Mouse (Mus musculus): ENCODE measurements around the gene Slc25a30.
"Not testable (repeated sequence)": the region's sequence is repeated elsewhere in the genome, so short reads cannot be mapped to it uniquely, and the experiment has no call there.

Gene Slc25a30

DNA sequence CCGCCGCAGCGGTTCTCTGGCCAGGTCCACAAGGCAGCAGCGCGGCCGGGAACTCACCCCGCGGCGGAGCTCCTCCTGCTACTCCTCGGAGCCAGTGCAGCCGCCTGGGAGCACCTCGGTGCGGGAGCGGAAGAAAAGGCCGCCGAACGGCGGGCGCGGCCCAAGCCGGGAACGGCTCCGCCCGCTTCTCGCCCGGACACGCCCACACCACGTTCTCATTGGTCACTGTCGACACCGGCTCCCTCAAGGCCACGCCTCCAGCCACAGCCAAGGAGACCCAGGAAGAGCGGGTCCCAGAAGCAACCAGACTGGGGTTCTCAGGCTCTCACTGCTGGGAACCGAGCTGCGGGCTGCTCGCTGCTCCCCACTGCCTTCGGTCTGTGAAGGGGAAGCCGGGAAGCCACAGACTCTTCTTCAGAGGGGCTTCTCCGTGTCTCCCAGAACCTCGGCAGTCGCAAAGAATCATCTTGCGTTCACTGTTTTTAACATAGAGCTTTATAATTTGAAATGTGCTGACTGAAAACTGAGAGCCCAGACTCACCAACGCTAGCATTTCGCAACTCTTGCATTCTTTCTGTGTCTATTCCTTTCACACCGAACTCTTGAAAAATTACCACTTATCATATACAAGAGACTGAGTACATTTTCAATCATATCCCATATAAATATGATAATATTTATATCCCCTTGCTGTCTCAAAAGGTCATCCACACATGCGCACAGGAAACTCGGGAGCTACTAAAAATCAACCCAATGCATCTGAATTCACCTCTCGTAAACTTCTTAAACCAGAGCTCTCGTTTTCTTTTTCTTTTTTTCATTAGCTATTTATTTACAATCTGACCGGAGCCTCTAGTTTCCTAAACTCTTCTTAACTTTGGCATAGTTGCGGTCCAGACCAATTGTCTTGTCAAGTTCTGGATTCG lies at the start of gene Slc25a30:
Gene Slc25a30, minus strand, starts transcription at position 170 of the 926 bp plus-strand sequence.
- DNase-seq (ENCODE audit: low read depth, low spot score) = peak; percentile 94

DNA sequence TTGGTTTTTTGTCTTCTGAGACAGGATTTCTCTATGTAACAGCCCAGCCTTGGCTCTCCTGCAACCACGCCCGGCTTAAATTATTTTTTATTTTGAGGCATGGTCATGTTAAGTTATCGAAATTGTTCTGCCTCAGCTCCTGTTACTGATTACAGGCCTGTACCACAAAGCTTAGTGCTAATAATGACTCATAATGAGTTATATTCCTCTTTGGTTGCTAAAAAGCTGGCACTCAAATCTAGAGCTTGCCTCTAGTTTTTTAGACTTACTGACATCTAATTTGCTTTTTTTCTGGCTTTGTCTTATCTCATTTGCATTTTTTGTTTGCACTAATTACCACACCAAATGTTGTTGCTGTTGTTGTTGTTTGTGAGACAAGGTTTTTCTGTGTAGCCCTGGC lies 49.7 kb upstream of the Slc25a30 start:
- no peak for DNase-seq (ENCODE audit: low read depth, low spot score)

GRCm38 (mm10) chr14:75834739-75835381 lies 48.0 kb upstream of the Slc25a30 start:
- peak; percentile 67 for DNase-seq (ENCODE audit: low read depth, low spot score)

DNA sequence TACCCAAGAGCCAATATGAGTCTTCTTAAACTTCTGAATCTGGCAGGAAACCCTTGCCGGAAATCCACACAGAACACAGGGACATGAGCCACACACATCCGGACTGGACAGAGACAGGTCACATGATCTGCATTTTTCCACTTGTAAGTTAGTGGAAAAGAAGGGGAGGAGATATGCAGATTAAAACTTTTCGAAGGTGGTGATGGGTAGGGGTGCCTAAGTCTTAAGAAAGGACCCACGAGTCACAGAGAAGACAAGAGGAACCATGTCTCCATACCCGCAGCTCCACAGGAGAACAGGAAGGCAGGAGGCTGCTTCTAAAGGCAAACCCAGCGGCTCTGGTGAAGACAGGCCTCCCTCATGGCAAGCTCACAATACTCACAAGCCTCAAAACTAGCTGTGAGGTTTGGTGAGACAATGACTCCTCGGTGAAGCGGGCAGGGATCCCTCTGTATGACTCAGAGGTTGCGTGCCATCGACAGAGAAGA lies 47.5 kb upstream of the Slc25a30 start:
- peak; percentile 91 for DNase-seq (ENCODE audit: low read depth, low spot score)

GRCm38 (mm10) chr14:75833546-75834250 lies 46.9 kb upstream of the Slc25a30 start:
- no peak for DNase-seq (ENCODE audit: low read depth, low spot score)

DNA sequence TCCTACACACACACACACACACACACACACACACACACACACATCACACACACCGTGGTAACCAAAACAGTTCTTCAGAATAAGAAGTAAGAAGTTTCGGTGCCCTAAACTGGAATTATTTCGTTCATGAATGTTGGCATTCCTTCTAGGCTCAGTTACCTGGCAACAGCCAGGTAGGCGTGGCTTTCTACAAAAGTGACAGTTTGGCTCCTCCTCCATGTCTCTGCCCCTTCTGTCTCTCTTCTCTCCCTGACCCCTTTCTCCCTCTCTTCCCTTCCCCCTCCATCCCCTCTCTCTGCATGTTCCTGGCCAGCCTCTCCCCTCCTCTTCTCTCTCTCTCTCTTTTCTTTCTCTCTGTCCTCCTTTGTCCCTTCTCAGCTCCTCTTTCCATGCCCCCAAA lies 46.1 kb upstream of the Slc25a30 start:
- no peak for DNase-seq (ENCODE audit: low read depth, low spot score)

GRCm38 (mm10) chr14:75832031-75832430 lies 45.2 kb upstream of the Slc25a30 start:
- no peak for DNase-seq (ENCODE audit: low read depth, low spot score)

DNA sequence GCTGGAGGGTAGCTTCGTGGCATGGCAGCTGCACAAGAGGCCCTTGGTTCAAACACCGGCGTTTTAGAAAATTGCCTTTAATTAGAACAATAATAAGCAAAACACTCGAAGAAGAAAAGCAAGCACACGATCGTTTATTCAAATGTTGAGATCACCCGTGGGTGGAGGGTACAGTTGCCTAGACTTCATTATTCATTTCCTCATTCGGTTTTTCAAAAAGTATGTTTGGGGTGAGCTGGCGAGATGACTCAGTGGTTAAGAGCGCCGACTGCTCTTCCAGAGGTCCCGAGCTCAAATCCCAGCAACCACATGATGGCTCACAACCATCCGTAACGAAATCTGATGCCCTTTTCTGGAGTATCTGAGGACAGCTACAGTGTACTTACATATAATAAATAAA lies 43.0 kb upstream of the Slc25a30 start:
- DNase-seq (ENCODE audit: low read depth, low spot score) = not testable (repeated sequence)

GRCm38 (mm10) chr14:75828866-75829806 lies 42.3 kb upstream of the Slc25a30 start:
- DNase-seq (ENCODE audit: low read depth, low spot score) = peak; percentile 94

DNA sequence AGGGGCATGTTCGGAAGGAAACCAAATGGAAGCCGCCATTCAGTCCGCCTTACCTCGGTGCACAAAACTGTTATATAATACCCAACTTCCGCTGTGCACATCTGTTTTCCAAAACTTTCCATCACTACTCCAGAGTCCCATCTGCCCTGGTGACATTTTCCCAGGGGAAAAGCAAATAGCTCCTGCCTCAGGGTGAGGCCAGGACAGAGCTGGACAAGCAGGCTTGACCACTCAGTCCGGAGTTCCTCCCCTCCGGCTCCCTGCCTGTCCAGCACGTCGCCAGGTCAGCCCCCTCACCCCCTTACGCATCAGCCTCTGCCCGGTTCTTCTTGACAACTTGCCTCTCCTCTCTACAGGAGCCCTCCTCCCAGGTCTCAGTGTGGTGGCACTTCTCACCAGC lies 41.4 kb upstream of the Slc25a30 start:
- peak; percentile 63 for DNase-seq (ENCODE audit: low read depth, low spot score)

- peak; percentile 78 for DNase-seq (ENCODE audit: low read depth, low spot score)
Measured at GRCm38 (mm10) chr14:75826851-75827410, 40.1 kb upstream of the Slc25a30 start.

DNA sequence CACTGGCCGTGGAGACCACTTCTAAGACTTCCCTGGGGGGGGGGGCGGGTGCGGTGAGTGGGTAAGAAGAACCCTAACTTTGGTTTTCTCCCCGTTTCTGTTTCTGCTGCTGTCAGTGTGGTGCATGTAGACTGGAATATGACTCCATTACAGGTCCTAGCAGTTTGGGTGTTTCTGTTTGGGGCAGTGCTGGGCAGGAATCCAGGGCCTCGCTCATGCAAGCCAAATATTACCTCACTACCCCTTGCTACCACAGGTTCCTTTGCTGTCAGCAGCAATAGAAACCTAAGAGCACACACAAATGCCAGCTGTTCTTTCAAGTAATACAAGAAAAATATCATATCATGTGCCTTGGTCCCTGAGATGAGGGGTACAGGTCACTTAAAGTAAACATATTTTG lies 33.2 kb upstream of the Slc25a30 start:
- peak; percentile 81 for DNase-seq (ENCODE audit: low read depth, low spot score)

DNA sequence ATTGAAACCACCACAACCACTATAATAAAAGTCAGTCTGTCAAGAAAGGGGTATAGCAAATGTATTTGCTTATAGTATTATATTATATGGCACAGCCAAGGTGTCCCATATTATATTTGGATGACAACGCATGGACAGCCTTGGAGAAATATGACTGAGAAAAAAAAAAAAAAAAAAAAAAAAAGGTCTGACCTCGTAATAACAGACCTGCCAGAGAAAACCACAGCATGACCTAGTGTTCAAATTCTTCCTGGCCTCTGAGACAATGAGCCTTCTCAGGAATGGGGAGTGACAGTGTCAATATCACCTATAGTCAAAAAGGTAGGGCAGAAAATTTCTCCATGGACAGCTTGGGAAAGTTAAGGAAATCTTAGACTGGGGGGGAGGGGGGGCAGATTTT lies 32.5 kb upstream of the Slc25a30 start:
- no peak for DNase-seq (ENCODE audit: low read depth, low spot score)

DNA sequence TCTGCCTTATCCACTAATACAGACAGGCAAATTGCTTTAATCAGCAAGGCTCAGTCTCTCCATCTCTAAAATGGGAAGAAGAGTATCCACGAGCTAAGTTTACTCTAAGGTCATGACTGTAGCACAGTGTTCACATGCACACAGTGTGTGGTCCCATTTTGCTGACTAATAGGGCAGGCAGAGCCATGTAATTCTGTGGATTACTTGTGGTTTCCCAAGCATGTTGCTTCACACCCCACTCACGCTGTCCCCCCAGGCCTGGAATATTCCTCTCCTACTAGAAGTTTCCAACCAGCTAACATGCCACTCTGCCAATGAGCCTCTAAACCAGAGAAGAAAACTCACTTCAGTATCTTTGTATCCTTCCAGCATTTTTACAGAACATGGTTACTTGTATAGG lies 31.7 kb upstream of the Slc25a30 start:
- no peak for DNase-seq (ENCODE audit: low read depth, low spot score)

DNA sequence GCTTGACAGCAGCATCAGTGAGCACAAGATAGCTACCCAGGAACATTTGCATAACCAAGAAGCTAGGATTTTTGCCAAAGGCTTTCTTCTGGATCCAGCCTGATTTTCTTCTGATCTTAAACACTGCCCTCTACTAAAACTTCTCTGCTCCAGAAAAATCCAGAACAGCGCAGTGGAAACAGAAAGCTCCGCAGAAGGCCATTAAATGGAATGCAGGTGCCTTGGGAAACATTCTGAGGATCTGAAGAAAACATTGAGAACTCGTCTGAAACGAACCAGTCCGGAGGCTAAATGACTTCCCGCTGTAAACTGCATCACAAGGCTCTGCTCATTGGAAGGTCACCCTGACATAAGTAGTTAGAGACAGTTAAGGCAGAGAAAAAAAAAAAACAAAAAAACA lies 23.1 kb upstream of the Slc25a30 start:
- DNase-seq (ENCODE audit: low read depth, low spot score) = no peak

DNA sequence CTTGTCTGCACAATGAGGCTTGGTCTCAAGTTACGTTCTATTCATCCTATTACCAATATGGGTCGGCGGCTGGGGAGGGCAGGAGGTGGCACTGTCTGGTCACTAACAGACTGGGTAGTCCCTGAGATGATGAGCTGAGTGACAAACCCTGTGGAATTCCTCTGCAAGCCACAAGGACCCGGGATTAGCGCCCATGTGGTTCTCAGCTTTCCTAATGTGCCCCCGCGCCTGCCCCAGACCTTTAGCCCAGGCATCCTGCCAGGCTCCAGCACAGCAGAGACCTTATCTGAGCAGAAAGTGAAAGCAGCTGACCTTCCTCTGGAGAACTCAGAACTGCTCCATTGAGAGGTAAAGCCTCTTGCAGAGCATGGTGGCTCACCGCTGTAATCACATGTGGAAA lies 21.0 kb upstream of the Slc25a30 start:
- DNase-seq (ENCODE audit: low read depth, low spot score) = peak; percentile 93

GRCm38 (mm10) chr14:75797769-75798386 lies 11.0 kb upstream of the Slc25a30 start:
- DNase-seq (ENCODE audit: low read depth, low spot score) = no peak

GRCm38 (mm10) chr14:75795918-75796317 lies 9.1 kb upstream of the Slc25a30 start:
- DNase-seq (ENCODE audit: low read depth, low spot score) = peak; percentile 66

- no peak for DNase-seq (ENCODE audit: low read depth, low spot score)
Measured at GRCm38 (mm10) chr14:75794726-75795125, 7.9 kb upstream of the Slc25a30 start.

- no peak for DNase-seq (ENCODE audit: low read depth, low spot score)
Measured at GRCm38 (mm10) chr14:75794324-75794723, 7.5 kb upstream of the Slc25a30 start.

All from skeletal muscle tissue, adult 2 months (tissue).